Mouse (Mus musculus) spleen, adult 2 months (tissue): ENCODE measurements around the gene Gm21983. TPM values are rescaled to one million over a fixed set of nuclear protein-coding genes. Genes with fewer than 3 reads are reported as not detected.
A peak's percentile ranks its signal among the peaks of the same experiment; 100 is the strongest.

ENCODE experiments used
- DNase-seq, 2 experiments: peaks; one replicate each; pipeline versions ENCODE4 v3.0.0 to v3.0.0-alpha.2; 2012 to 2021; ENCODE audit warnings: low spot score in 2 of 2, low read depth in 1 of 2
- H3K27ac ChIP-seq: fragments of 200-500 bp; 2 replicates; pipeline ENCODE4 v1.5.1; 2012; ENCODE audit warnings: low read length, inconsistent platforms; ENCODE audit not compliant: insufficient read depth
- H3K27me3 ChIP-seq: fragments of 200-500 bp; 2 replicates; pipeline ENCODE4 v1.6.1; 2012; ENCODE audit warnings: mild to moderate bottlenecking, moderate library complexity, low read length, inconsistent platforms; ENCODE audit not compliant: control insufficient read depth, insufficient read depth
- H3K36me3 ChIP-seq: fragments of 200-500 bp; 2 replicates; pipeline ENCODE4 v1.6.1; 2012; ENCODE audit warnings: mild to moderate bottlenecking, low read length, inconsistent platforms; ENCODE audit not compliant: control insufficient read depth, insufficient read depth
- H3K4me1 ChIP-seq: fragments of 200-500 bp; 2 replicates; pipeline ENCODE4 v1.6.1; 2011; ENCODE audit warnings: inconsistent platforms; ENCODE audit not compliant: control insufficient read depth, insufficient read depth, insufficient read length
- H3K4me3 ChIP-seq: fragments of 200-500 bp; 2 replicates; pipeline ENCODE4 v1.5.1; 2011; ENCODE audit warnings: mild to moderate bottlenecking, inconsistent platforms; ENCODE audit not compliant: insufficient read depth, insufficient read length; ENCODE audit errors: extremely low read depth
- CTCF ChIP-seq: fragments of 200-500 bp; IDR thresholded peaks from 2 replicates; pipeline ENCODE4 v1.5.1; 2011; ENCODE audit warnings: mild to moderate bottlenecking, inconsistent platforms; ENCODE audit not compliant: insufficient read depth, insufficient read length, insufficient replicate concordance; ENCODE audit errors: extremely low read depth
- POLR2A ChIP-seq: fragments of 200-500 bp; IDR thresholded peaks from 2 replicates; pipeline ENCODE4 v1.6.1; 2011; ENCODE audit warnings: low read depth, low read length, inconsistent platforms
- WGBS: fragments of 180-500 bp; shearing (Covaris S2); methylation state at CpG from one replicate; pipeline ENCODE4 v1.1.7; 2018; 5-methylcytosine and 5-hydroxymethylcytosine counted together
- polyA plus RNA-seq: library from polyadenylated mRNA; depleted of rRNA; stranded (reverse); fragments of >200 nt; gene quantifications from 2 replicates; pipeline ENCODE4 v1.2.3, GENCODE M21; 2012

Gm21983 gene
- polyA plus RNA-seq, 1 experiment = not detected

DNA sequence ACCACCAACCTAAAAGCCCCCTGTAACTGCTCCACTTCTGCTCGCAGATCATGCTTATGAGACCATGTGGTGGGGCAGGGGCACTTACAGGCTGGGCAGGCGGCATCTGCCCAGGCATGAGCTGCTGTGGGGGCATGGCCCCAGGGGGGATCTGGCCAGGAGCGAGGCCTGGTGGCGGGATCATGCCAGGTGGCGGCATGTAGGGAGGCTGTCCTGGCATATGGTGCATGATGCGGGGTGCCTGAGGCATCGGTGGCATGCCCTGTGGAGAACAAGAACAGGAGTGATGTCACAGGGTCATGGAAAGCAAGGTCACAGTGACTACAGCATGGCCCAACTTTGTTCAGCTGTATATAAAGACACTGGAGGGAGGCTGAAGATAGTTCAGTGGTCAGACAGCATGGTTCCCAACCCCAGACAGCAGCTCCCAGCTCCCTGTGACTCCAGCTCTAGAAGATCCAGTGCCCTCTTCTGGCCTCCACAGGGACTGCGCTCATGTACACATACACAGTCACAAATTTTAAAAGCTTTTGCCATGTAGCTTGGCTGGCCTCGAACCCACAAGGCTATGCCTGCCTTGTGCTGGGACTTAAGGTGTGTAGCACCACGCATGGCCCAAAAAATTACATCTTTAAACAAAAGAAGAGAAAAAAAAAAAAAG is 8.5 kb upstream of the Gm21983 start:
- no peak for DNase-seq
- Histone ChIP-seq H3K36me3 (peaks cover 49% of the 10 kb centered on the region), H3K4me1 (no peaks in the 10 kb centered on the region), H3K4me3 (no peak overlapping the region), H3K27me3 (no peaks in the 10 kb centered on the region), H3K27ac (no peak overlapping the region)
- 96% methylated on average over 10 of the region's 10 CpGs for WGBS
- TF ChIP-seq CTCF = no peak
- no peak for TF ChIP-seq POLR2A

GRCm38 (mm10) chr7:27185986-27186385 is 5.1 kb upstream of the Gm21983 start:
- DNase-seq = no peak
- Histone ChIP-seq H3K27me3 (no peaks in the 10 kb centered on the region), H3K36me3 (peaks cover 42% of the 10 kb centered on the region), H3K4me3 (no peak overlapping the region), H3K4me1 (no peaks in the 10 kb centered on the region), H3K27ac (no peak overlapping the region)
- TF ChIP-seq CTCF = no peak
- no peak for TF ChIP-seq POLR2A
- 91% methylated on average over 5 of the region's 5 CpGs for WGBS

DNA sequence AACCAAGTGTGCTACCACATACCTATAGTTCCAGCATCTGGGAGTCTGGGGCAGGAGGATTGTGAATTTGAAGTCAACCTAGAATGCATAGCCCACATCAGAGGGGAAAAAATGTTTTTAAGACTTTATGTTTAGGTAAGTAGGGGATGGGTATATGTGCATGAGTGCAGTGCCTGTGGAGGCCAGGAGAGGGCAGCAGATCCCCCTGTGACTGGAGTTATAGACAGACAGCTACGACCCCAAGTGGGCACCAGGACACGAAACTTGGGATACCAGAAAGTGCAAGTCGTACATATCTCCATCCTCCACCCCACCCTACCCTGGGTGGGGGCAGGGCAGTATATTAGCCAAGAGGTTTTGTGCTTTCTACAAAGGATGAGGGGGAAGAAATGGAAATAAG is 4.1 kb upstream of the Gm21983 start:
- Histone ChIP-seq H3K27ac (no peak overlapping the region), H3K36me3 (peaks cover 35% of the 10 kb centered on the region), H3K27me3 (no peaks in the 10 kb centered on the region), H3K4me3 (no peak overlapping the region), H3K4me1 (no peaks in the 10 kb centered on the region)
- peak; percentile 65; the same call in 1 of the 2 replicates for TF ChIP-seq CTCF
- TF ChIP-seq POLR2A = no peak
- 70% methylated on average over 3 of the region's 3 CpGs for WGBS
- DNase-seq = no peak

GRCm38 (mm10) chr7:27182498-27182897 is 1.6 kb upstream of the Gm21983 start:
- no peaks in the 10 kb centered on the region for H3K27me3 ChIP-seq
- H3K36me3 ChIP-seq = peaks cover 15% of the 10 kb centered on the region
- no peak for DNase-seq
- TF ChIP-seq POLR2A = no peak
- no peak for TF ChIP-seq CTCF
- H3K4me3 ChIP-seq = no peak overlapping the region
- WGBS = 85% methylated on average over 1 of the region's 1 CpGs
- no peak overlapping the region for H3K27ac ChIP-seq
- H3K4me1 ChIP-seq = no peaks in the 10 kb centered on the region; the same call in 1 of the 2 replicates

GRCm38 (mm10) chr7:27180036-27180435 is 850 bp downstream of the Gm21983 start:
- no peaks in the 10 kb centered on the region; the same call in 1 of the 2 replicates for H3K4me1 ChIP-seq
- no peaks in the 10 kb centered on the region for H3K27me3 ChIP-seq
- WGBS = 87% methylated on average over 5 of the region's 5 CpGs
- no peak overlapping the region for H3K27ac ChIP-seq
- H3K36me3 ChIP-seq = peaks cover 9% of the 10 kb centered on the region
- H3K4me3 ChIP-seq = no peak overlapping the region
- TF ChIP-seq CTCF = no peak
- no peak for TF ChIP-seq POLR2A
- no peak for DNase-seq

DNA sequence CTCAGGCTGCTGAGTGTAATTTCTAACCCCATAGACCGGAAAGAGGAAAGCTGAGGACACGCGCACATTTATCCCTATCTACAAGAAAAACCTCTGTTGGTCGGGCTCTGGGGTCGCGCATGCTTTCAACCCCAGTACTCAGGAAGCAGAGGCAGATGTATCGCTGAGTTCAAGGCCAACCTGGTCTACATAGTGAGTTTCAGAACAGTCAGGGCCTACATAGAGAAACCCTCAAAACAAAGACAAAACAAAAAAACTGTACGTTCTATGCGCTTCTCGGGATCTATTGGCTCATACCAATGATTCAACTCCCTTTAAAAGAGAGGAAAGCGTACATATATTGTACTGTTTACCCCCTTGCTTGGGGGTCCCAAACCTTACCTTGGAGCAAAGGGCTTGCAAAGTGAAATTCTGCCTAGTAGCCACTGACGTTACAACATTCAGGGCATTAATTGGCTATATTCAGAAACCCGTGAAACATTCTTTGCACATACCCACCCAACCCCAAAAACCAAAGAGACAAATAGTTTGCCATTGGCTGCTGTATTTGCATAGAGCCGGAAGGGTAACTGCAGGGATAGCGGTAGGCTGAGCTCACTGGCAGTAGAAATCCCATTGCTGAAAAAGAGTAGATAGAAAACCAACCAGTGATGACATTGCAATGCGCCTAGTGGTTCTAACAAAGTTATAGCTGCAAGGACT is 1.5 kb downstream of the Gm21983 start:
- H3K4me1 ChIP-seq = no peaks in the 10 kb centered on the region; the same call in 1 of the 2 replicates
- peaks cover 12% of the 10 kb centered on the region for H3K36me3 ChIP-seq
- TF ChIP-seq POLR2A (no peak), CTCF (no peak)
- no peaks in the 10 kb centered on the region for H3K27me3 ChIP-seq
- peak overlapping the region; percentile 73 for H3K27ac ChIP-seq
- WGBS = 49% methylated on average over 16 of the region's 16 CpGs
- no peak for DNase-seq
- peak overlapping the region; percentile 55 for H3K4me3 ChIP-seq

DNA sequence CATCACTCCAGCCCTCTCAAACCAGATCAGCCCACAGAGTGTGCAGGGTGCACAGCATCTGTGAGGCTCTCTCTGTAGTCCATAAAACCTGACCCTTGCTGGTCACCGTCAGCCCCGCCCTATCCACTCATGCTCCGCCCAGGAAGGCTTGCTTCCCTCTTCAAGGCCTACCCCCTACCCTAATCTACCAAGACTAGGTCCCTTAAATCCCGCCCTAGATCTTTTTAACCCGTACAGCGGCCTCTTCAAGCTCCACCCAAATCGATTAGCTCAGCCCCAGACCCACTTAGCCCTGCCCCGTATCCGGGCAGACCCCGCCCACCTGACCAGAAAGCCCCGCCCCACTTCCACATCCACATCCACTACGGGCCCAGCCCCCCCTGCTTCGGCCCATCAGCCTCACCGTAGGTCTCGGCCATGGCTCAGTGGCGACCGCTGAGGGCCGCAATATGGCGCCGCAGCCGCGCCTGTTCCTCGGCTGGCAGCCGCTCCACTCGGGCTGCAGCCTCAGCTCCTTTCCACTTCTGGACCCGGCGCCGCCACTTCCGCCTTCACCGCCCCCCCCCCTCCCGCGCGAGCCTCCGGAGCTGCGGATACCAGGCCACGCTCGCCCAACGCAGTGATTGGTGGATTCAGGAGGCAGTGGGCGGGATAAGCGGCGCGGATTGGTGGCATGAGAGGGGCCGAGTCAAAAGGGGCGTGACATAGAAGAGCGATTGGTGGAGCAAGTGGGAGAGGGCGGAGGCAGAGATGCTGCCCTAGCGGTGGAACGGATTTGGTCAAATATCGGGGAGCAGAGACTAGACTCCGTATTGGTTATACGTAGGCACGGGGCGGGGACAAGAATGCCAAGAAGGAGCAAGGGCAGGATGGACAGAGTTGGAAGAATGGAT is 2.3 kb downstream of the Gm21983 start, which contains the start of gene Rab4b:
TSS of gene Rab4b (minus strand) at position 573 of the 893 bp plus-strand sequence.
- peak within 1 kb of the TSS; percentile 90 for H3K4me3 ChIP-seq
- H3K27ac ChIP-seq = peak within 1 kb of the TSS; percentile 98
- peak; percentile 100 for DNase-seq
- WGBS = under 1% methylated on average over 53 of the region's 53 CpGs
- peak; percentile 29 for TF ChIP-seq POLR2A
- peak; percentile 54; the same call in 1 of the 2 replicates for TF ChIP-seq CTCF
- peaks cover 16% of the 10 kb centered on the region for H3K36me3 ChIP-seq
- H3K27me3 ChIP-seq = no peaks in the 10 kb centered on the region
- H3K4me1 ChIP-seq = no peaks in the 10 kb centered on the region; the same call in 1 of the 2 replicates
